Mouse (Mus musculus): Measurements from ENCODE around the gene Cisd1. TPM values are rescaled to one million over a fixed set of nuclear protein-coding genes. Genes with fewer than 3 reads are reported as not detected.
A peak's percentile ranks its signal among the peaks of the same experiment; 100 is the strongest.

Cisd1 gene
- total RNA-seq, 2 experiments from 2014 or later = 90.4 to 140 TPM

DNA sequence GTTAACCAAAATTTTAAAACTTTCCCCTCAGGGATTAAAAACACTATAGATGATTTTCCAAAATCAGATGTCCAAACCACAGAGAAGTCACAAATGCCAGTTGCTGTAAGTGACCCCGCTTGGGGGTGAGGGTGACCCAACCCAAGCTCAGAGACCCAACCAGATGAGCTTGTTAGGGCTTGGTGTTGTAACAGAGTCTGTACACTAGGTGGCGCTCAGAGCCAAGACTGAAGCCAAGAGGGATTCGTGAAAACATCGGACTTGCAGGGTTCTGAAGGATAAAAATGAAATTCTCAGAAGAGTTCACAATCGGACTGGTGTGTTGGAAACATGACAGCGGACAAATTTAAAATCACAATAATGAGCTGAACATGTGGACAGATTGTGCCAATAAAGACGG lies 18.0 kb downstream of the Cisd1 start:
- peak; percentile 73 to 75 for DNase-seq

DNA sequence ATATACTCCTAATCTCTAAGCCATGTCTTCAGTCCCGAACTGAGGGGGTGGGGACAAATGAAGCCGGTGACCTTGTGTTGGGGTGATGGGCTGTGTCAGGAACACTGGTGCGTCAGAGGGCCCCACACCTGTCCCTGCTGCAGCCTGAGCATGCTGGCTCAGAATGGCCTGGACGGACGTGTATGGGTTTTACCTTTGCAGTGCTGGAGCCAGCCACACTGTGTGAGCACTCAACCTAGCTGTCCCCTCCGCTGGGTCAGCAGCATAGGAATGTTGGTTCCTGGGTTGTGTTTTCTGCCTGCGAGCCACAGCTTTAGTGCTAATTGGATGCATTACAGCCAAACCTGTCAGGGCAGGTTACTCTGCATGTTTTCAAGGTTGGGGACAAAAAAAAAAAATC lies 18.6 kb downstream of the Cisd1 start:
- no peak for DNase-seq

DNA sequence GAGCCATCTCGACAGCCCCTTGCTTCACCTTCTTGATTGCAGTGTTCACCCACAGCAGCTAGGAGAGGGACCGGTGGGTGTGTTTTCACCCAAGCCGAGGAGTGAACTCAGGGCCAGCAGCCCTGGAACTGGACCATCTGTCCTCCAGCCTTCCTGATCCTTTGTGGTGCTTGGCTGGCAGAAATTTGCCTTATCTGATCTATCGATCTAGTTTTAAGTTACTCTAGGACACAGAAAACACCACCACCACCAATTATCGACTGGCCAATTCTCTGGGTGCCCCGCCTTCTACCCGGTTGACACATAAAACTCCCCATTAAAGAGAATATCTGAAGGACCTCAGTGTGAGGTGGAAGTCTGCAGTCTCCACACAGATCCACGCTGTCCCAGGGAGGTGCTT lies 21.1 kb downstream of the Cisd1 start:
- DNase-seq = no peak

DNA sequence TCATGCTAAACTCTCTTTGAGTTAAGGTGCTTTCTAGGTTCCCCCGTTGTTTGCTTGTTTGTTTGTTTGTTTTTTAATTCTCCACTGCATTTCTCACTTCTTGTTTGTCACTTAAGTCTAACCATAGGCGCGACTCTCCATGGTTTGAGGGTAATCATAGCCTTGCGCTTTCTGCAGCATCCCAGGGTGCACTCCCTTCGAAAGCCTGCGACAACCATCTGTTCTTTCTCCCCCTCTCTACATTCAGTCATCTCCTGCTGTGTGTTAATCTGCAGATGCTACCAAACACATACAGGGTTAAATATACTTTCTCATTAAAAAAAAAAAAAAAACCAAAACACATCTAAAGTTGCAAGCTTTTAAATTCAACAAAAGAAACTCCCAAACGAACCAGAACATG lies 28.3 kb downstream of the Cisd1 start:
- DNase-seq = no peak

DNA sequence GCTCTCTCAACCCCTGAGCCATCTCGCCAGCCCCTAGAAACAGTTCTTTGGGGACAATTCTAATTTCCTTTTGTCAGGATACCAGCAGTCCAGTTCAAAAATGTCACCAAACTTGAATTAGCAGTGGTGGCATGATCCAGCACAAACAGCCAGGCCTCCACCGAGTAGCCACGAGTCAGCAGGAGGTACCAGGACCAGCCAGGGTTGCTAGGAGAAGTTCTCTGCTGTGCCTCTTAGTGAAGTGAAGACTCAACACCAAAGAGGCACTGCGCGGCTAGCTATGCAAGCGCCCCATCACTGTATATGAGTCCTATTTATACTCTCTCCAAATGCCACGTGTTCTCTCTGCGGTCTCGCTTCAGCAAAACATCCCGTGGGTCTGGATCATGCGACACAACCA lies 28.7 kb downstream of the Cisd1 start:
- DNase-seq = no peak

DNA sequence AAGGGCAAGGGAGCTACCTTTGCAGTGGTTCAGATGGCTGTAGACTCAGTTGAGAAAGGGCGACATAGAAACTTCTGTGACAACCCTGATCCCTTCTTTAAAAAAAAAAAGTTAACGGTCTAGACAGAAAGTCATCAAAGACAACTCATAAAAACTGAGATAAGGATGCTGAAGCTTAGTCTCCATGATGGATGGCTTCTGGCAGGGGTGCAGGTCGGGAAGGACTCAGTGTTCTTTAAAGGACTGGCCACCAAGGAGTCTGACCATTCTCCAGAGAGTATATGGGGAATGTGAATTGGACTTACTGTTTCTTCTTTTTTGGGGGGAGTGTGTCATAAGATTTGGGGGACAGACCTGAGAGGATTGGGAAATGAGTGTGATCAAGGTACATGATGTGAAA lies 30.2 kb downstream of the Cisd1 start:
- DNase-seq = peak; percentile 8 to 56

DNA sequence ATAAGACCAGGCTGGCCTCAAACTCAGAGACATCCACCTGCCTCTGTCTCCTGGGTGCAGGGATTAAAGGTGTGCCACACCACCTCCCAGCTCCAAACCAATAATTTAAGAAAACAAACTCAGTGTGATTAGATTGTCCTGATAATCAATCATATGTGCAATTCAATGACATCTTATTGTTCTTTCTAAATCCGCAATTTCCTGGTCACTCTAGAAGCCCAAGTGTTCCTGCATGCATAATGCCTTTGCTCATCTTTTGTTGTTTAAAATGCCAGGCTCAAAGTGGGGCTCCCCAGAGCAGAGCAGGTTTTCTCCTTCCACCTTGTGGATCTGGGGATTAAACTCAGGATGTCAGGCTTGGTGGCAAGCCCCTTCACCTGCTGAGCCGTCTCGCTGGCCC lies 34.5 kb downstream of the Cisd1 start:
- no peak for DNase-seq

DNA sequence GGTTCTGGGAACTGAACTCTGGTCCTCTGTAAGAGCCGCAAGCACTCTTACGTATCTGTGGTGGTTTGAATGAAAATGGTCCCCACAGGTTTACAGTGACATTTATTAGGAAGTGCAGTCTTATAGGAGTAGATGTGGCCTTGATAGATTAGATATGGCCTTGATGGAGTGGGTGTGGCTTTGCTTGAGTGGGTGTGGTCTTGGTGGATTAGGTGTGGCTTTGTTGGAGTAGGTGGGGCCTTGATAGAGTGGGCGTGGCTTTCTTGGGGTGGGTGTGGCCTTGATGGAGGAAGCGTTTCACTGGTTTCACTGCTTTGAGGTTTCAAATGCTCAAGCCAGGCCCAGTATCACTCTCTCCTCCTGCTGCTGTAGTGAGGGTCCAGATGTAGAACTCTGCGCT lies 36.6 kb downstream of the Cisd1 start:
- no peak for DNase-seq

DNA sequence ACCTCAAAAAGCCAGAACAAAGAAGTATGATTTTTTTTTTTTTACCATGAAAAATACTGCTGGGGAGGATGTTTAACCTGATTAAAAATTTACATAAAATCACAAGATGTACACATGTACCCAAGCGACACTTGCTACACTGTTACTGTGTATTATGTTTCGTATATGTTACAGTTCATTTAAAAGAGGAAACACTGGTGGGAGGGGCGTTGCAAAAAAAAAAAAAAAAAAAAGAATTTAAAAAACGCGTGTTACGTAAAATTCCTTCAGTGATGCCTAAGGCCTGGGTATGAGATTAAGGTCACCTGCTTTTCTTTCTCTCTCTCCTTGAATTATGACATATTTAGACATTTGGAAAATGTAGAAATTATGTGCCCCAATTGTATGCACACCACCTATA lies 38.0 kb downstream of the Cisd1 start:
- no peak for DNase-seq

DNA sequence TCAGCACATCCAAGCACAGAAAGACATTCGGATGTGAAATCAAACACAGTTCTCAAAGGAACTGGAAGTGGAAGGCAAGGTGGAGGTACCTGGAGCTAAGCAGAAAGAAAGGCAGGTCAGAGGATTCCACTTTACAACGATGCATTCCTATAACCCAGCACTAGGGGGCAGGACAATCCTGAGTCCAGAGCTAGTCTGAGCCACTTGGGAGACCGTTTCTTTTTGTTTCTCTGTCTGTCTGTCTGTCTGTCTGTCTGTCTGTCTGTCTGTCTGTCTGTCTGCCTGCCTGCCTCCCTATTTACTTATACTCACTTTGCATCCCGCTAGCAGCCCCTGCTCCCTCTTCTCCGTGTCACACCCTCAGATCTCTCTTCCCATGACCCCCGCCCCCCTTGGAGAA lies 38.6 kb downstream of the Cisd1 start:
- DNase-seq = peak; percentile 20 to 57

DNA sequence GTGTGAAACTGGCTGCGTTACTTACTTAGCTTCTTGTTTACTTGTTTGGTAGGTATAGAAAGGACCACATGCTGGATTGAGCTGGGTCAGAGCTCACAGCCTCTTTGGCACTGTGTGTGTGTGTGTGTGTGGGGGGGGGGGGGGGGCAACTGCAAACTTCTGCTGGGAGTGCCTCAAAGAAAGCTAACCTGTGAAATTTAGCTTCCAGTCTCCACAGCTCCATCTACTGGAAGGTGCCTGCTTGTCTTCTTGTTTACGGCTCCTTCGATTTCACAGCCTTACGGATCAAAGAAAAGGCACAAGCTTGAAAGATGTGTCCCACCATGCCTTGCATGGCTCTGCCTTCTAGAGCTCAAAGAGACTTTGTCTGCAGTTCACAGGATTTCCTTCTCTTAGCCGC lies 42.3 kb downstream of the Cisd1 start:
- peak in 1 of 2 experiments; percentile 18 for DNase-seq

DNA sequence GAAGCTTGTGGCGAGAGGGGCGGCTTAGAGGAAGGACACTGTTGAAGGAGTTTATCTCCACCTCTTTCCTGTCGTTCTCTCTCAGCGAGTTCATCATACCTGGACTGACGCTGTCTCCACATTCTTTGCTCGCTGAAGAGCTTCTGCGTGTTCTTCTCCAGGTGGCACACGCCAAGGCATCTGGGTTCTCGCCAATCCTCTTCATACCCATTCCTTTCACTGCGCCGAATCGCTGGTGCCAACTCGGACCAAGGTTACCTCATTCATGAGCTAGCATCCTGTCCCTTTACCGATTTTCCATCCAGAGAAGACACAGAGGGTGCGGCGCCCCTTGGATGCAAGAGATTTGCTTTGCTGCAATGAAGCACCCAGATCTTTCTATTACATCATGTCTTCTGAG lies 44.6 kb downstream of the Cisd1 start:
- no peak for DNase-seq

DNA sequence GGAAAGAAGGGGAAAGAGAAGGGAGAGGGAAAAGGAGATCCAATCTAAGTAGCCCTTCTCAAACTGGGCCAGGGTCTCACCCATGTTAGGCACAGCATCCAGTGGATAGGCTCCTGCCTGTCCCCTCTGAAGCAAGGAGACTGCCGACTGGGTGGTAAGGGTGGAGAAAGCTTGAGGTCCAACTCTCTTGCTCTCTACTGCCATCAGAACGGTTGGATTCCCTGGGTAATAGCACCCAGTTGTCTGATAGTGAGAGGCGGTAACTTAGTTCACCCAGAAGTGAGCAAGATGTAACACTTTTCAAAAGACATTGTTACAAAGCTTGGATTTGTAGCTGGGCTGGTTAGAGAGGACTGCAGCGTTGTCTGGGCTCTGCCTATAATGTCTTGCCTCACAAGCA lies 51.5 kb downstream of the Cisd1 start:
- no peak for DNase-seq

DNA sequence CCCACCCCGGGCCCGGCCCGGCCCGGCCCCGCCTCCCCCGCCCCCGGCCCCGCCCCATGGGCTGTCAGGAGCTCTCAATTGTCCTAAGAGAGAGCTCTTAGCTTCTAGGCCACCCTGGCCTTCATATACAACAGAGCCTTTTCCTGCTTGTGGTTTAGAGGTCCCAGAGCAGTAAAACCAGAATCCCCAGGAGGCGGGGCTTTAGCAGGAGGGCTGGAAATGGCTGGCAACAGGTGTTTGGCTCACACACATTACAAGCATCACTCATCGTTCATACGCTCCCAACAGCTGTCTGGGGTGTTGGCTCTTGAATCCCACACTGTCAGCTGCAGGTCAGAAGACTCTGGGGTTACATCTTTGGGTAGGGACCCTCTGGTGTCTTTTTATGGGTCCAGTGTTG lies 52.5 kb downstream of the Cisd1 start:
- no peak for DNase-seq

DNA sequence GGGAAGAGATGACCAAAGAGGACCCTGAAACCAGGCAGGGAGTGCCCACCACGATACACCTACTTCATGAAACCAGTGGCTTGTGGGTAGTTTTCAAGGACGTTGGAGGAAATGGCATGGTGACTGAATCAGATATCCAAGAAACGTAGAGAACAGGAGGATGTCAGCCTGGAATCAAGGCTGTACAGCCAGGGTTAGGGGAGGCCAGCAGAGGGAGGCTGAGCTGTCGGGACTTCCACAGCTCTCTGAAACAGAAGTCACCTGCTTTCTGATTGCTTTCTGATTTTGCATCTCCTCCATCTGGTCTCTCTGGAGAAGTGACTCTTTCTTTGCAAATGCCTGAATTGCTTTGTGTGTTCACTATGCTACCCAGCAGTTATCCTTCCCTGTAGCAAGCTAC lies 53.0 kb downstream of the Cisd1 start:
- no peak for DNase-seq

DNA sequence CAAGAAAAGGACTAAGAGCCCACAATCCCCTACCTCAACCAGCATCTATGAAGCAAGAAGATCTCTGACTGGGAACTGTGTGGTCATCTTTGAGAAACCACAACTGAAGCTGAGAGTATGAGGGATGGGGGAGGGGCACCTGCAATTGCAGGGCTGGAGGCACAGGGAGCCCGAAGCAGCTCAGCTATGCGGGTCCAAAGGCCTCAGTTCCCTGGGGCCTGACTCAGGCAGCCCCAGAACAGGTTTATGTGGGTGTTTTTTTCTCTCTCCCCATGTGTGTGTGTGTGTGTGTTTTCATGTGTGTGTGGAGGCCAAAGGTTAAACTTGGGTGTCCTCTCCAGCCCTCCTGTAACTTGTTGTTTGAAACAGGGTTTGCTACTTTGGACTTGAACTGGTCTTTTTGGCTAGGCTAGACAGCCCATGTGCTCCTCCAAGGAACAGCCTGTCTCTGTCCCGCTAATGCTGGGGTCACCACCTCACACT lies 53.5 kb downstream of the Cisd1 start:
- no peak for DNase-seq

DNA sequence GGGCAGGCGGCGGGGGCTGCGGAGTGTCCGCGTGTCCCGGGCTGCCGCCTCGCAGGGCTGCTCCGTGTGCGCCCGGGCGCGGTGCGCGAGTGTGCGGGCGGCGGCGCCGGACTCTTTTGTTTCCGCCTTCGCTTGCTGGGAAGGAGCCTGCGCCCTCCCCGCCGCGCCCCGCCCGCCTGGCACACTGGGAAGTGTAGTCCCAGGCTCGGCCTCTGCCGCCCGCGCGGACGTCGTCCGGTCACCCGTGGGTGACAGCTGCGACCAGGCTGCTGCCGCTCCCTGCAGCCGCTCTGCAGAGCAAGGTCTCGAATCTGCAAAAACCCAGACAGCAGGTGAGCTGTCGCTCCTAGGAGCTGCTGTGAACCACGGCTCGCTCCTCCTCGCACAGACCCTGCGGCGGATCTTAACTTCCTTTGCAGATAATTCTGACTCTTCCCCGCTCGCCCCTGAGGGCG lies 59.6 kb downstream of the Cisd1 start, which contains the start of gene Ube2d1:
Gene Ube2d1, minus strand, starts transcription at position 137 of the 455 bp plus-strand sequence.
- DNase-seq = peak; percentile 94 to 95

DNA sequence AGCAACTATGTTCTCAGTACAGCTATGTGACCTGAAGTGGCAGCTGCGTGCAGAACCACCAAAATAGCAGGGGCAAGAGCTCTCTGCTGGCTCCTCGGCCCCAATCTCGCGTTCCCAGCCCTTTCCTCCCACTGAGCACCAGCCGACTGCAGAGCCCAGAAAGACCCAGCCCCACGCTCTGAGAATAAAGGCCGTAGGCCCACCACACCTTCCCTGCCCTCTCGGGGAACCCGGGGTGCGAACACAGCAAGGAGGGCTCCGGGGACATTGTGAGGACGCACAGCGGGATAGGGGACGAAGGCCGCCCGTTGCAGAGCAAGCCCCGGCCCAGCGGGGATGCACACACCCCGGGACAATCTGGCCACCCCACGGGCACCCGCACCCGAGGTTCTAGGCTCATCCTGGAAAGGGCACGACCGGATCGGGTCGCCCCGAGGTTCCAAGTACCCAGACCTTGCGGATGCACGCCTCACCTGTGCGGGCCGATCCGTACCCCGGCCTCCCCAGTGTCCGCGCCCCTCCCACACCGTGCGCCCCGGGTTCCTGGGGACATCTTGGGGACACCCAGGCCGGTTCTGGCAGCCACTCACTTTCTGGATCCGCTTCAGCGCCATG lies 60.1 kb downstream of the Cisd1 start:
- peak in 1 of 2 experiments; percentile 3 for DNase-seq

DNA sequence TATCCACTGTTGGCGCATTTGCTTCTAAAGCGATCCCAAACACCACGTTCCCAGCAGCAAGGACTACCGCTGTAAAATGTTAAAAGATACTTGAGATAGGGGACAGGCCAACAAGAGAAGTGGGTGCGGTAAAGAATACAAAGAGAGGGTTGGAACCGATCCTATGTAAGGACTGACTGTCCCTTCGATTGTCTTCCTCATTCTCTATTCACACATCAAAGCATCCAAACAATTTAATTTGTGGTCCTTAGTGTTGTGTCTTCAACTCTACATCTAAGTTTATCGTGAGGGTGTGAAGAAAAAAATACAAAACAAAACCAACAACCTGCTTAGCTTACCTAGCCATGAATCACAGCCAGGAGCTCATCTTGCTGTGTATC lies 60.6 kb downstream of the Cisd1 start:
- no peak for DNase-seq

Other genes with a start within 250 kb of the Cisd1 start
- 10 to 100 TPM; 14.0 to 18.0 TPM for gene Bicc1, start 185.3 kb downstream of the Cisd1 start, total RNA-seq (2021)
- 10 to 100 TPM; 53.0 to 58.1 TPM for gene Tfam, start 106.7 kb downstream of the Cisd1 start, total RNA-seq (2021)
- gene Ube2d1, start 59.7 kb downstream of the Cisd1 start, total RNA-seq (2021) = 10 to 100 TPM; 15.6 to 22.3 TPM
- 10 to 100 TPM; 15.6 to 20.5 TPM for gene Ipmk, start 2.8 kb upstream of the Cisd1 start, total RNA-seq (2021)